Mouse (Mus musculus) ovary, postnatal 36 days (tissue): ENCODE data around the gene Ssr1.

Experiments used
- DNase-seq: peaks from one replicate; pipeline ENCODE4 v3.0.0; 2022; ENCODE audit warnings: low spot score, mixed read lengths

Gene Ssr1

DNA sequence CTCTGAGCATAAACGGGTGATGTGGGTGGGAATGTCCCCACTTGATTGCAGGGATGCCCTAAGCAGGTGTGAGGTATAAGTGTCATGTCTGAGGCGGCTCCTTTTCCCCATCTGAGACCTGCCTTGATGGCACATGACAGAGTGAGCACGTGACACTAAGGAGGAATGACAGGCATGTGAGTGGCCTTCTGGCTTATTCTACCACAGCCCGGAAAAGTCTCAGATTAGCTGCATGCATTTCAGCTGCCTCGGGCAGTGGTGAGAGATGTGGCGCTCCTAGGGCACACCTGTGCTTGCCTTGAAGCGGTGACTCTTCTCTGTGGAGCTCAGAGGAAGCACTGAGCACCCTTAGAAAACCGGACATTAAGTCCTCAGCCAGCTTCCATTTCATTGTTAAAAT is 48.6 kb downstream of the Ssr1 start:
- DNase-seq = no peak

DNA sequence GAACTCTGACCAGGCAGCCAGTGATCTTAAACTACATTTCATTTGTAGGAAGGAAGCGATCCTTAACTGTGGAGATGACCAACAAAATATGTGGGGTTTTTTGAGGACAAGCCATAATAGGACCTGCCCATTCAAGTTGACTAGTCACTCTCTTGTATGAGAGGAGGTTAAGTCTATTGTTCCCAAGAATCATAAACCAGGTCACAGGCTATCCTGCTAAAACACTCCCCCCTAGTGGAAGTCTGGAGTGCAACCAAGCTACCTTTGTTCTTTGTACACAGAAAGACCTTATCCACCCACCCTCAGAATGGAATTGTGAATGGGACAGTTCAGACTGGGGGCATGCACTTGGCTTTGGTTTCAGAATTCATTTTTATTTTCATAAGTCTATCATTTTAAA is 49.7 kb downstream of the Ssr1 start:
- no peak for DNase-seq

DNA sequence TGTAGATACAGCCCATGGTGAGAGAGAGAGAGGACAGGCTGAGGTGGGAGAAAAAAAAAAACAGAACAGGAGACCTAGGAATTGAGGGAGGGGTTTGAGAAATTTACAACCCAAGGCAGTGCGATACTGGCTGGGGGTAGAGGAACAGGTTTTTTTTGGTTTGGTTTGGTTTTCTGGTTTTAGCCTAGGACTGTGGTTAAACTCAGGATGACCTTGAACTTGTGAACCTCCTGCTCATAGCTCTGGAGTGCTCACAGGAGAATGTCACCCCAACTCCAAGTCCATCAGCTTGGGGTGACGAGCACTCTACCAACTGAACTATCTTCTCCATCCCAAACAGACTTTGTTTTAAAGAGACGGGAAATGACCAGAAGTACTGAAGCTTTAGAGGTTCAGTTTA is 50.6 kb downstream of the Ssr1 start:
- DNase-seq = no peak

DNA sequence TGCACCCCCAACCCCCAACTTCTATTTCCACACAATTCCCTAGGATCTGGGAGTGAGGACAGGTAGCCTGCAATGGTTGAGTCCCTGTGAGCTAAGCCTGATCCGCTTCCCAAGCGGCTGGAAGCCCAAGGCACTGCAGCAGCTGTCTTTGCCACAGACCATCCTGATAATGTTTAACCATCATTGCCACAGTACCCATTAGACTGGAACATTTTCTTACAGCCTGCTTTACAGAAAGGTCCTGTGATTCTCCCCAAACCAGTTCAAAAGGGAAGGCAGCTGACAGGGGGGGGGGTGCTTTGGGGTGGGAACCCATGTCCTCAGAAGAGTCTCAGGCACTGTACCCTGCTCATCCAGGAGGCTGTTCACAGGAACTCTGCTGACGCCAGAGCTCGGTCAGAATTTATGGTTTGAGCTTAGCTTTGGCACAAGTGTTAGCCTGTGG is 51.1 kb downstream of the Ssr1 start:
- DNase-seq = no peak

DNA sequence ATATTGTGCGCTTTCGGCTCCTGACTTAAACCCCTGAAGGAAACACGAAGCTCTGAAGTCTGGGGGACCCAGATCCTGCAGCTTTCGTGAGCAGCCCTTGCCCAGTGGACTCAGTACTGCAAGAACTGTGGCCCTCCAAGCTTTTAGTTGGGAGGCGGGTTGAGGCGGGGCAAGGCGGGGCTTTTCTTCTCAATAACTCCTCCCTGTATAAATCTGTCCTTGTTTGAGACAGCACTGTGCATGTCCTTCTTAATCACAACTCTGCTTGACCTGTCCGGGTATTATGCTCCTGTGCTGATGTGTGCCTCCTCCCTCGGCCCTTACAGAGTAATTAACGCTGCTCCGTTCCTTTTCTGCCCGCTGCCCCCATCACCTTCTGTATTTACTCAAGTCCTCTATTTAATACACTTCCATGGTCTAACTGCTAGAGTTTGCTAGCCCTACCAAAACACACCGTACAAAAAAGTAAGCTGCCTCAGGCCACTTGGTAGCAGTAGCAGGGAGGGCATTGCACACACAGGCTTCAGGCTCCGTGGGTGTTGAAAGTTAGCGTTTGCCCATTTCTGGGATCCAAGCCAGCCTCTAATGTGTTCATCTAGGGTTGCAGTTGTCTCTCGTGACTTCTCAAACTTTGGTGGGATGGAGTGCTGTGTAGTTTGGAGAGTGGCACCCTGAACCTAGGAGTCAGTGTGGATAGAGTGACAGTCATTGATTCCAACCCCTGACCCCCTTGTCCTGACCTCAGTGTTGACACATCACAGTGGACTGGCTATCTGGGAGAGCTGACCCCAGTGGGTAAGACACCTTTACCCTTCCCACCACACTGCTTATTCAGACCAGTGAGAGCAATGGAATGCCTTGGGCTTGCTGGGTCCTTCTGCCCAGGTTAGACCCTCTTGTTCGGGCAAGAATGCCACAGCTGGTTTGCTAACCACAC is 51.8 kb downstream of the Ssr1 start:
- no peak for DNase-seq

DNA sequence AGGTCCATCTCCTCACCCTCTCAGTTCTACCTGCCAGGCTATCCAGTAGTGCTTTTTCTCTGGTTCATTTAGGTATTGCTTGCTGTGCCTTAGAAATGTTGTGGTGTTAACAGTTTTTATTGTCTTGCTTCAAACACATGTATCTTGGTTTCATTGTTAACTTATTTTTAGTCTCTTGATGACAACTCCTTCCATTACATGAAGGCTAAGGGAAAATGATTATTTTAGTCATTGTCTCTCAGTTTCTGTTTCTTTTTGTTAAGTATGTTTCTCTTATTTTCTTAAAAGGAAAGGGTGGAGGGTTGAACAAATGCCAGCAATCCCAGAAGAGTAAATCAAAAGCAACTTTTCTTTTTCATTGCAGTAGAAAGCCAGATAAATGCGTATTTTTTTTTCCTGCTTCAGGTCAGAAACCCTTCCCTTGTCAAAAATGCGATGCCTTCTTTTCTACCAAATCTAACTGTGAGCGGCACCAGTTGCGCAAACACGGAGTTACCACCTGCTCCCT is 52.8 kb downstream of the Ssr1 start:
- no peak for DNase-seq

DNA sequence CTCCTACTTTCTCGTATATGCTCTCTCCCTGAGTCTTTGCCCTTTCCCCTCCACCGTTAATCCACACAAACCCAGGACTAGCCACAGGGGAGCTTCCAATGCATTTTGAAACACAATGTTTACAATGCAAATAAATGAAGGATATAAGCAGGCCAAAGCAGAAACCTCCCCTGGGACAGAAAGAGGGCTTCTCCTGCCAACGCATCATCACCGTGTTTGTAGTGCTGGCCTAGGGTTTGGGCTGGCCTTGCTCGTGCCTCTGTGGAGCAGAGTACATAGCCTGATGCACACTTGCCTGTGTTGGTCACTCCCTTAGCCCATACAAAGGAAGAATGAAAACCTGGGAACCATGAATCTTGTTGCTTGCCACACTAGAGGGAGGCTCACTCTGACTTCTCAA is 53.4 kb downstream of the Ssr1 start:
- no peak for DNase-seq

DNA sequence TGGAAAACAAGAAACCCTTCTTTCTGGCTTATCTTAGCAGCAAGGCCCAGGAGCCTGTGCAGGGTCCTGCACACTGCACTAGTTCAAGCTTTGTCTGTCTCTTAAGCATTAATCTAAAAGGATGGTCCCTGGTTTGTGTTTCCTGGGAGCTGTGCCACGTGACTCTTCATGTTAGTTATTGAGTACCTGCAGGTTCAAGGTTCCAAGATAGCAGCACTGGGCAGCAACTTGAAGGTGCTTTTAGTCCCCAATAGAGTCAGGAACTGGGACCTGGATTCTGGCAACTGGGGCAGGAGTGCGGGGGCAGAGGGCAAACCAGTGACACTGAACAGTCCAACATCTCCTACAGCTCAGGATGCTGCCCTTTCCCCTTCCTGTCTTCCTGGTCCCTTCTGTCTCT is 53.9 kb downstream of the Ssr1 start:
- no peak for DNase-seq

DNA sequence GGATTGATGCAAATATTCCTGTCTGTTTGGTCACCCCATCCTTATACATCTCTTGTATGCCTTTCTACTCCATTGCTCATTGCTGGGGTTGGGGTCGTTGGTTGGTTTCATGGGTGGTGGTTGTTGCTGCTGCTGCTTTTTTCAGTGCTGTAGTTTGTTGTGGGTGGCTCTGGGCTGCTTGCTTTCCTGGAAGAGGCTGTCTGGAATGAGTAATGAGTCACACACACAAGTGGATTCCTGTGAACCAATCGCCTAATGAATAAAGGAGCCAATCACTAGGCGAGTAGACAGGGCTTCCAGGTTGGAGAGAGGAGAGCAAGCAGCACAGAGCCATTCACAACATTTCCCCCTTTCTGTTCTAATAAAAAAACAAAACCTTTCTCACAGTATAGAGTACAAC is 57.7 kb downstream of the Ssr1 start:
- DNase-seq = no peak

DNA sequence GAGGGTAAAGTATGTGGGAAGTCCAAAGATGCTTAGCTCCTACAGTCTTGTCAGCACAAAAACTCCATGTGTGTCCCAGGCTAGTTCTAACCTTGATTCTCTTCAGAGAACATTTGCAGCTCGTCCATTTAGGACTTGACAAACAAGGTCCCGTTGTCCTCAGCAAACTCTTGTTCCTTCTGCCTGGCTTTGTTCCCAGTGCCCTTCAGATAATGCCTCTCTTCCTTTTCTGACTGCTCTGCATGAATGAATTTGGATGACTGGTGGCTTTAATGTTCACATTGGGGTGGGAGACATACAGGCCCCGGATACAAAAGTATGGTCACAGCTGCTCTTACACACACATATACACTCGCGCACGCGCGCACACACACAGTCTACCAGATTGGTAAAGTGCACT is 59.1 kb downstream of the Ssr1 start:
- no peak for DNase-seq

DNA sequence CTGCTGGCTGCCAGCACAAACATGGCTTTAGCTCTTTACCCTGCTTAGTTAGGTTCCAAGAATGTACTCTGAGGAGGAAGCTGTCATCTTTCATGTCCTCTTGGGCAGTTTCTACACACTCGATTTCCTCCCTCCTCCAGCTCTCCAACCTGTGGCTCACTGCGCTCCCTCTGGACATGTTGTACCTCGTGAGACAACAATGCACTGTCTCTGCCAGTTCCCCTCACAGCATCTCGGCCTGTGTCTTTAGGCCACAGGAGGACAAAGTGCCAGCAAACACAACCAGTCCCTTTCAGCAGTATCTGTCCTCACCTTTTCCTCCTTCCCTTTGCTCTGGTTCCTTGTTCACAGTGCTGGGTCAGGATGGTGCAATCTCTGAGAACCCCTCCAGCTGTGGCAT is 59.9 kb downstream of the Ssr1 start:
- no peak for DNase-seq

DNA sequence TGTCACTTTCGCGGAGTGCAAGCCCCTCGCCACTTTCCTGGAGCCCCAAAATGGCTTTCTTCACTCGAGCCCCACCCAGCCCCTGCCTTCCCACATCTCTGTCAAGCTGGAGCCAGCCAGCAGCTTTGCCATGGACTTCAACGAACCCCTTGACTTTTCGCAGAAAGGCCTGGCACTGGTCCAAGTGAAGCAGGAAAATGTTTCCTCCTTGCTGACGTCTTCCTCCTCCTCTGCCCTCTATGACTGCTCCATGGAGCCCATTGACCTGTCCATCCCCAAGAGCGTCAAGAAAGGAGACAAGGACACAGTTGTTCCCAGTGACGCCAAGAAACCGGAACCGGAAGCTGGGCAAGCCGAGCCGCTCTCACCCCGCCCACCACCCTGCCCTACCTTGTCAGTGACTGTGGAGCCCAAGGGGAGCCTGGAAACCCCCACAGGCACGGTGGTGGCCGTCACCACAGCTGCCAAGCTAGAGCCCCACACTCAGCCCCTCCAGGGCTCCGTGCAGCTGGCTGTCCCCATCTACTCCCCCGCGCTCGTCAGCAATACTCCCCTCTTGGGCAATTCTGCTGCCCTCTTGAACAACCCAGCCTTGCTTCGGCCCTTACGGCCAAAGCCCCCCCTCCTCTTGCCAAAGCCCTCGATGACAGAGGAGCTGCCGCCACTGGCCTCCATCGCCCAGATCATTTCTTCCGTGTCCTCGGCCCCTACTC is 62.7 kb downstream of the Ssr1 start:
- no peak for DNase-seq

DNA sequence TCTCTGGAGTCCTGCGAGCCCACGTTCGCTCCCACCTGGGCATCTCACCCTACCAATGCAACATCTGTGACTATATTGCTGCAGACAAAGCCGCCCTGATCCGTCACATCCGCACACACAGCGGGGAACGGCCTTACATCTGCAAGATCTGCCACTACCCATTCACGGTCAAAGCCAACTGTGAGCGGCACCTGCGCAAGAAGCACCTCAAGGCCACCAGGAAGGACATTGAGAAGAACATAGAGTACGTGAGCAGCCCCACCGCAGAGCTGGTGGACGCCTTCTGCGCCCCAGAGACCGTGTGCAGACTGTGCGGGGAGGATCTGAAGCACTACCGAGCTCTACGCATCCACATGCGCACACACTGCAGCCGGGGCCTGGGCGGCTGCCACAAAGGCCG is 63.4 kb downstream of the Ssr1 start:
- no peak for DNase-seq

DNA sequence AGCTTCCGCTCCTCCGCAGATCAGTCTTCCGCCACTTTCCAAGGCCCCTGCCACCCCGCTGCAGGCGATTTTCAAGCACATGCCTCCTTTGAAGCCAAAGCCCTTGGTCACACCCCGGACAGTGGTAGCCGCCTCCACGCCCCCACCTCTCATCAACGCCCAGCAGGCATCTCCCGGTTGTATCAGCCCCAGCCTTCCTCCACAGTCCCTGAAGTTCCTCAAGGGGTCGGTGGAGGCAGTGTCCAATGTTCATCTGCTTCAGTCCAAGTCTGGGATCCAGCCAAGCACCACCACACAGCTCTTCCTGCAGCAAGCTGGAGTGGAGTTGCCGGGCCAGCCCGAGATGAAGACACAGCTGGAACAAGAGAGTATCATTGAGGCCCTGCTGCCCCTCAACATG is 63.9 kb downstream of the Ssr1 start:
- no peak for DNase-seq

DNA sequence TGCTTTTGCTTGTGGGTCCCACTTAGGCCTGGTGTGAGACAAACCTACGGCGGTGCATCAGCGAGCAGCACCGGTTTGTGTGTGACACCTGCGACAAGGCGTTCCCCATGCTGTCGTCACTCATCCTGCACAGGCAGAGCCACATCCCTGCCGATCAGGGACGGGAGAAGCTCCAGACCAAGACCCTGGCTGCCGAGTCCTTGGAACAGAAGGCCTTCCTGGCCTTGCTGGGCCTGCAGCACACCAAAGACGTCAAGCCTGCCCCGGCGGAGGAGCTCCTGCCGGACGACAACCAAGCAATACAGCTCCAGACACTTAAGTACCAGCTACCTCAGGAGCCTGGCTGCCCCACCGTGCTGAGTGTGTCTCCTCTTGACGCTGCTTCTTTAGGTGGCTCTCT is 64.5 kb downstream of the Ssr1 start:
- no peak for DNase-seq

DNA sequence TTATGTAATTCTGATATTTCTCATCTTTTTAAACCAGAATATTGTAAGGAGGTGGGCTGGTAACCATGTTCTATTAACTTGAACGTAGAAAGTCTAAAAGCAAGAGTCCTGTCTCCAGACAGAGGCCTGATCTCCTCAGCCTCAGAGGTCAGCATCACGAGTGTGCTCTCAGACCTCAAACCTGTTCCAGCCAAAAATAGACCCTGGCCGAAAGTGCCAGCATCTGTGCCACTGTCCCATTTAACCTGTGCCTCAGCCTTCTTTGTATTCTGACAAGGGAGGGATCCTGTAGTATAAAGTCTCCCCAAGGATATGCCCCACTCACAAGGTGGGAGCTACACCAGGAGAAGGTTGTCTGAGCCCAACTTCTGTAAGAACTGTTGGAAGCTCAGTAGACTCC is 67.6 kb downstream of the Ssr1 start:
- DNase-seq = no peak

DNA sequence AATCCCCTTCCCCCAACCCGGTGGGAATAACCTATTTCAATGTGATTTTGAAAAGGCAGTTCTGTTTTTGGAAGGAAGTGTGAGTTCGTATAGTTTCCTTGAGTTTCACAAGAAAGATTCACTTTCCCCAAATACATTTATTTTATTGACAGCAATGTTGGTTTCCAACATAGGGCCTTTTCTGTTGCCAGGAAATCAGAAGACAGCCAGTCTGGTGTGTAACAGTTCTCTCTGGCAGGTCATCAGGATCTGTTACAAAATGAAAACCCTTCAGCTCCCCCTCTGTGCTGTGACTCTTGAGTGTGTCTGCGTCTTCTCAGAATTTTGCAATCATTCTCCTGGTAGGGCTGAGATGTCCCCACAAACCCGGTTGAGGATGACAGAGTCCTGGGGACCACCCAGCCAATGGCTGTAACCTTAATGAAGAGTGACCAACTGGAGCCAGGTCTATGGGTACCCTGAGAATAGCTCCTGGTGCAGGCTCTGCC is 69.5 kb downstream of the Ssr1 start:
- no peak for DNase-seq

DNA sequence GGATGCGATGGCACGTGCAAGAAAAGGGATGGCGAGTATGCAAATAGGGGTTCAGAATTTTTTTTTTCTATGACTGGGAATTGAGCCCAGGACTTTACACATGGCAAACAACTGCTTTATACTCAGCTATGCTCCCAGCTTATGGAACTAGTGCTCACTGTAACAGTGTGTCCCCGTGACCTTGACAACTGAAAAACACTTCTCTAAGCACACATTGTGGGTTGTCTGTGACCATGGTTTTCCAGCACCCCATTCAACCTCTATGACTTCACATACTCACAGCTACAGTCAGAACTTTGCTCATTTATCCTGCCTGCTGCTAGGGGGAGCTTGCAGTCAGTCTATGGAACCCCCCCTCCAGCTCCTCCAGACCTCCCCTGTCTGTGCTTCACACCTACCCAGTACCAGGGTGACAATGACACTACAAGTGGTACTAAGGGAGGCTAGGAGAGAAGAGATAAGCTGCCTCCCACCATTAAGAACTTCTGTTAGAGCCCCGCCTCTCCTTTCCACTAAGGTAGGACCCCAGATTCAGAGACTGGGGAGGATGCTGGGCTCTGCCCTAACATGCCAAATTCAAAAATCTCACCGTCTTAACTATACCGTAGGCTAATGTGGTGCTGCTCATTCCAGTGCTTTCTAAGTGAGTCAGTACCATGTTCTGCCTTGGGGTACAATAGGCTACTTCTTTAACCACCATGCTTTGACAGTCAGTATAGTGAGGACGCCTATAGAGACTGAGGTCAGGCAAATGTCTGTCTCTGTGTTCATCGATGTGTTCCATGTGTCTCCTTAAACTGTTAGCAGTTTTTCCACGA is 70.2 kb downstream of the Ssr1 start:
- DNase-seq = no peak

DNA sequence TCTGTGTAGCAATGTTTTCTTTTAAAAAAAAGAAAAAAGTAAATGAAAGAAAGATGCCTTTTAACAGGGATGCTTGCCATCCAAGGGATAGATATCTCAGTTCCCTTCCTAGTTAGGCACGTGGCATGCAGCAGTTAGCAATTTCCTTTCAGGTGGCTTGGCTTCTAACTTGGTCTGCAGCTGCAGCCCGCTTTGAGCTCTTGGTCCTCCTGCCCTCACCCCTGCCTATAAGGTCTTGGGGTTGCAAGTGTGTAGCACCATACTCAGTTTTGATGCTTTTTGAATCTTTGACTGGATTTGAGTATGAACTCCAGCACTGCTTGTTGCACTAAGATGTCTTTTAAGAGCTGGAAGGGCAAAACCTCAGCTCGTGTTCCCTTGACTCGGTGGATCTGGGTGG is 70.9 kb downstream of the Ssr1 start:
- DNase-seq = no peak

DNA sequence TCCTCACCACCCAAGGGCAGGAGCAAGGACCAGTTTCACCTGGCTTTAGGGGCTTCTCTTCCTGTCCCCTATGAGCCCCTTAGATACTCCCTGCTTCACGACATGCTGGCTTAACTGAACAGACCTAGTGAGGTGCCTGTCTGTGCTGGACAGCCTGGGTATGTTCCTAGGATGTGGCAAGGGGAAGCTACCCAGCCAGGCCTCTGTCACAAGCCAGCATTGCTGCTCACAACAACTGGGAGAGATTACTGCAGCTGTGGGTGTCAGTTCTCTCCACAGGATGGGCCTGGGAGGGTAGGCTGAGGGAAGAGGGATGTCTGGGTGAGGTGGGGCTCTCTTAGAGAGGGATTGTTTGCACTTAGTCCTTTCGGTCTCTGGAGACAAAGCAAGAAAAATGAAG is 73.3 kb downstream of the Ssr1 start:
- no peak for DNase-seq

DNA sequence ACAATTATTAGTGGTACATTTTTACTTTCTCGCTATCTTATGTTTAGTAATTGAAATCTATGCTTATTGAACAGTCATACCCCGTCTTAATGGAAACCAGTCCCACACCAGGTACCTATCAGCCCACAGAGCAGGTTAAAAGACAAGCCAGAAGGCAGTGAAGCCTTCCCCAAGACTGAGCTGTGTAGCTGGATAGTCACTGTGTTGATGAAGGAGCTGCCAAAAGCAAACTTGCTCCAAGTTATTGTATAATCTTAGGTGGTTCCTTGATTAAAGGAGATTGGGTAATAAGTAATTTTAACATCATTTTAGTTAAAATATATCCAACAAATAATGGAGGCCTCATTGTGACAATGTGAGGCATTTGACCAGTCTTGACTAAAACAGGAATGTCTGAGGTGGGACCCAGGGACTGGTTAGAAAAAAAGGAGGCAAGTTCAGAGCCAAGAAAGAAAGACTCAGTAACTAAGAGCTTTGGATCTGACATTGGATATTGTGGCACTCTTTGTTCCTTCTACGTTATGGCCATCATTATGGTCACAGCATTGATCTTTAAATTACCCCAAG is 74.2 kb downstream of the Ssr1 start:
- DNase-seq = no peak
